Mouse (Mus musculus): ENCODE measurements around the gene Arhgap5. TPM values are rescaled to one million over a fixed set of nuclear protein-coding genes. Genes with fewer than 3 reads are reported as not detected.
A peak's percentile ranks its signal among the peaks of the same experiment; 100 is the strongest.

The Arhgap5 gene
- polyA plus RNA-seq, 1 experiment from 2014 or later: 25.5 TPM

DNA sequence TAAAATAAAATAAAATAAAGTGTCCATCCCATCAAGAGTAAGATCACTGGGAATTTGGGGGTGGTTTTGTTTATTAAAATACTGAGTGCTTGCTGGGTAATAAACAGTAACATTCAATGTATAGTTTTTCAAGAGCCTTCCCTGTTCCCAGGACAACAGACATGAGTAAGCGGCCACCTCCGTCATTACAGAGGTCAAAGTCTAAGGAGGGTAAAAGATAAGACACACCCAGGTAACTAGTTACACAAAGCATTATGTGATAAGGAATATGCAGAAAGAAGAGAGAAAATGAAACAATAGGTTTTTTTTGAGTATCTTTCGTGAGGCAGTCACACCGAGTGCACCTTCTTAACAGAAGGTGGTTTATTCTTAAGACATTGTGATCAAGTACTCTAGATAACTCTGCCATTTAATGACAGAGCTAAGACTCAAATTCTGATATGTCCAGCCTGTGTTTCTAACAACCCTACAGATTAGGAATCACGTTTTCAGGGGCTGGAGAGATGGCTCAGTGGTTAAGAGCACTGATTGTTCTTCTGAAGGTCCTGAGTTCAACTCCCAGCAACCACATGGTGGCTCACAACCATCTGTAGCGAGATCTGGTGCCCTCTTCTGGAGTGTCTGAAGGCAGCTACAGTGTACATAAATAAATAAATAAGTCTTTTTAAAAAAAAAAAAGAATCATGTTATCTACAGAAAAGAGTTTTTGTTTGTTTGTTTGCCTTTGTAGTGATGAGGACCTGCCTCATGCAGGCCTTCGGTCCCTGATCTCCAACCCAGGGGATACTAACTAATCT, 91.8 kb downstream of the Arhgap5 start:
- no peaks in the 10 kb centered on the region for H3K27me3 ChIP-seq (ENCODE audit: control insufficient read depth, insufficient read depth, low read length)
- DNase-seq (ENCODE audit: low spot score): peak; percentile 54
- no peaks in the 10 kb centered on the region for H3K9me3 ChIP-seq (ENCODE audit: control insufficient read depth, low read length)
- no peak overlapping the region for H3K4me2 ChIP-seq (replicated peaks; ENCODE audit: low read depth)
- H3K4me1 ChIP-seq (replicated peaks; ENCODE audit: control insufficient read depth, insufficient read depth): no peaks in the 10 kb centered on the region
- ATAC-seq (ENCODE audit: low FRiP score, low TSS enrichment): peak; percentile 95
- TF ChIP-seq EP300 (optimal IDR thresholded peaks at IDR 0.05) (no peak), CTCF (IDR thresholded peaks at IDR 0.05; ENCODE audit: low read depth) (peak; percentile 42; the same call in 1 of the 2 replicates)
- no peak overlapping the region for H3K4me3 ChIP-seq (ENCODE audit: low read depth, low read length)
- WGBS: 66% methylated on average over 7 of the region's 7 CpGs
- H3K9ac ChIP-seq (ENCODE audit: low read length): no peak overlapping the region
- no peaks in the 10 kb centered on the region for H3K36me3 ChIP-seq (ENCODE audit: control insufficient read depth, insufficient read depth, low read length)
- H3K27ac ChIP-seq (replicated peaks): no peak overlapping the region; the same call in 1 of the 2 replicates

DNA sequence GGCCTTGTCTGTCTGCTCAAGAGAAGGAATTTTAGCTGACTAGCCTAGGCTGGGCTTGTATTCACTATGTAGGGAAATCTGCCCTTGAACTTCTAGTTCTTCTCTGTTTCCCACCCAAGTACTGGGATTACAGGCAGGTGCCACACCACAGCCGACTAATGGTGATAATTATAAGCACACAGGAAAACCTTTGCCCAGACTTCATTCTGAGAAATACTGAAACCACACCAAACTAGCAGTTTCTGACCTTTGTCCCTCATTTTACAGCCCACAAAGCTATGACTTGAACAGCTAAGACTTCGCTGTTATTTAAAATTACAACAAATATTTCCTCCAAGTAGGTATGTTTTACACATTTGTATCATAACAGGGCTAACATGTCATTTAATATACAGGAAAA, 98.7 kb downstream of the Arhgap5 start:
- H3K9me3 ChIP-seq (ENCODE audit: control insufficient read depth, low read length): no peaks in the 10 kb centered on the region
- H3K4me2 ChIP-seq (replicated peaks; ENCODE audit: low read depth): peak overlapping the region; percentile 74
- peak overlapping the region; percentile 77 for H3K4me3 ChIP-seq (ENCODE audit: low read depth, low read length)
- WGBS: 19% methylated on average over 2 of the region's 2 CpGs
- peak; percentile 1; the same call in 1 of the 2 replicates for ATAC-seq (ENCODE audit: low FRiP score, low TSS enrichment)
- H3K36me3 ChIP-seq (ENCODE audit: control insufficient read depth, insufficient read depth, low read length): no peaks in the 10 kb centered on the region
- no peak for DNase-seq (ENCODE audit: low spot score)
- peak overlapping the region; percentile 96 for H3K27ac ChIP-seq (replicated peaks)
- H3K9ac ChIP-seq (ENCODE audit: low read length): no peak overlapping the region
- TF ChIP-seq EP300 (optimal IDR thresholded peaks at IDR 0.05) (no peak), CTCF (IDR thresholded peaks at IDR 0.05; ENCODE audit: low read depth) (0 out of 2 replicates have a peak, but pooled peaks have one; percentile 2)
- no peaks in the 10 kb centered on the region for H3K27me3 ChIP-seq (ENCODE audit: control insufficient read depth, insufficient read depth, low read length)
- H3K4me1 ChIP-seq (replicated peaks; ENCODE audit: control insufficient read depth, insufficient read depth): no peaks in the 10 kb centered on the region

DNA sequence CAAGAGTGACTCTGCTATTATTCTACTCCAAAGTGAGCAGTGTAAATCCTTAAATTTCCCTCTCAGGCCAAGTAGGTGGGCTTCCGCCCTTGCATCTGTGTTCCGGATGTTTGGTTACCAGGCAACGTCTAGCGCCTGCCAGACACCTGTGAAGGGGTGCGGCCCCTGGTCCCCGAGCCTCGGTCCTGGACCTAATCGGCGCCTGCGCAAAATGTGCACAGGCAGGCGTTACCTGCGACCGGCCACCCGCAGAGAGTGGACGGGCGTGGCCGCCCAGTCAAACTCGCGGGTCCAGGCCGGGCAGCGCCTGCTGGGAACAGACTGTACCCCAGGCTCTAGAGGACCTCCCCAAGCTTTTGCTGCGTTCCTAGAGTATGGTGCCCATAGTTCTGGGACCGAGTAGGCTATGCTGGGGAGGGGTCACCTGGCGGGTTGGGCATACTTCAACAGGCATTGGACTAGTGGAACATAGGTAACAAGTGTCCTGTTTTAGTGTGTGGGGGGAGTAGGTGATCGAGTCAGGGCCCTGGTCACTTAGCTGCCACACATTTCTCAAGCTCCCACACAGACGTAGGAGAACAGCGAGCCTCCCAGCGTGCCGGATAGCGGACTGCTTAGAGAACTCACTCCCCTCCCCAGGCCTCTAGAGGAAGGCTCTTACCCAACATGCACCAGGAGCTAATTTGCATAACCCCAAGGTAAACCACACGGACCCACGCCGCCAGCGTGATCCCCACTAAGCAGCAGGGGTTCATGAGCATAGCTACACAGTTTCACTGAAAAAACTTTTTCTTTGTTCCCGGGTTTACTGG, 99.3 kb downstream of the Arhgap5 start:
- H3K36me3 ChIP-seq (ENCODE audit: control insufficient read depth, insufficient read depth, low read length): no peaks in the 10 kb centered on the region
- under 1% methylated on average over 35 of the region's 35 CpGs for WGBS

DNA sequence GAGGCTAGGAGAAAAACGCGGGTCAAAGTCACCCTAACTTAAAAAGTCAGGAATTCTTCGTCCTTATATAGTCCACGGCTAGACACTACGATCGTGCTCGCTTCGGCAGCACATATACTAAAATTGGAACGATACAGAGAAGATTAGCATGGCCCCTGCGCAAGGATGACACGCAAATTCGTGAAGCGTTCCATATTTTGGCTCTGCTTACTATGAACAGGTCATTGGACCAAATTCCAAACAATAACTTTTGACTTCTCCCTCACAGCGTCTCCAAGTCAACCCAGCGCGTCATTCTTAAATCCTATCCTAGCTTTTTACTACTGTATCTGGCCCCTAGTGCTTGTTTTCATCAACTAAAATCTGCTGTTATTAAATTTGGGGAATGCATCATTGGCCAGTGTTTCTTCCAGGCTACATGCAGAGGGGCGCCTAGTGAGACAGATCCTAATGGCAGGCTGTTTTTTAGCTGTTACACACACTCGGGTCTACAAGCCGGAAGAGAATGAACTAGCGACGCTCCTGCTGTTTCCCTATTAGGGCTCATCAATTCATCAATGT, 100.0 kb downstream of the Arhgap5 start:
- Histone ChIP-seq H3K27ac (replicated peaks) (peak overlapping the region; percentile 96), H3K9me3 (ENCODE audit: control insufficient read depth, low read length) (no peaks in the 10 kb centered on the region), H3K4me1 (replicated peaks; ENCODE audit: control insufficient read depth, insufficient read depth) (no peaks in the 10 kb centered on the region), H3K4me3 (ENCODE audit: low read depth, low read length) (peak overlapping the region; percentile 77), H3K36me3 (ENCODE audit: control insufficient read depth, insufficient read depth, low read length) (no peaks in the 10 kb centered on the region), H3K9ac (ENCODE audit: low read length) (peak overlapping the region; percentile 83), H3K27me3 (ENCODE audit: control insufficient read depth, insufficient read depth, low read length) (no peaks in the 10 kb centered on the region), H3K4me2 (replicated peaks; ENCODE audit: low read depth) (peak overlapping the region; percentile 74)
- TF ChIP-seq EP300 (optimal IDR thresholded peaks at IDR 0.05): peak; percentile 1
- TF ChIP-seq CTCF (IDR thresholded peaks at IDR 0.05; ENCODE audit: low read depth): 0 out of 2 replicates have a peak, but pooled peaks have one; percentile 9
- WGBS: under 1% methylated on average over 21 of the region's 21 CpGs
- ATAC-seq (ENCODE audit: low FRiP score, low TSS enrichment) (peak; percentile 59), DNase-seq (ENCODE audit: low spot score) (no peak)

More for the DNA sequence above, 99.3 kb downstream of the Arhgap5 start:
- DNase-seq (ENCODE audit: low spot score): peak; percentile 91
- TF ChIP-seq EP300 (optimal IDR thresholded peaks at IDR 0.05) (peak; percentile 65), CTCF (IDR thresholded peaks at IDR 0.05; ENCODE audit: low read depth) (no peak)
- Histone ChIP-seq H3K4me2 (replicated peaks; ENCODE audit: low read depth) (peak overlapping the region; percentile 74), H3K9me3 (ENCODE audit: control insufficient read depth, low read length) (no peaks in the 10 kb centered on the region), H3K9ac (ENCODE audit: low read length) (peak overlapping the region; percentile 83), H3K27me3 (ENCODE audit: control insufficient read depth, insufficient read depth, low read length) (no peaks in the 10 kb centered on the region), H3K4me3 (ENCODE audit: low read depth, low read length) (peak overlapping the region; percentile 77), H3K4me1 (replicated peaks; ENCODE audit: control insufficient read depth, insufficient read depth) (no peaks in the 10 kb centered on the region), H3K27ac (replicated peaks) (peak overlapping the region; percentile 96)
- ATAC-seq (ENCODE audit: low FRiP score, low TSS enrichment): peak; percentile 91

DNA sequence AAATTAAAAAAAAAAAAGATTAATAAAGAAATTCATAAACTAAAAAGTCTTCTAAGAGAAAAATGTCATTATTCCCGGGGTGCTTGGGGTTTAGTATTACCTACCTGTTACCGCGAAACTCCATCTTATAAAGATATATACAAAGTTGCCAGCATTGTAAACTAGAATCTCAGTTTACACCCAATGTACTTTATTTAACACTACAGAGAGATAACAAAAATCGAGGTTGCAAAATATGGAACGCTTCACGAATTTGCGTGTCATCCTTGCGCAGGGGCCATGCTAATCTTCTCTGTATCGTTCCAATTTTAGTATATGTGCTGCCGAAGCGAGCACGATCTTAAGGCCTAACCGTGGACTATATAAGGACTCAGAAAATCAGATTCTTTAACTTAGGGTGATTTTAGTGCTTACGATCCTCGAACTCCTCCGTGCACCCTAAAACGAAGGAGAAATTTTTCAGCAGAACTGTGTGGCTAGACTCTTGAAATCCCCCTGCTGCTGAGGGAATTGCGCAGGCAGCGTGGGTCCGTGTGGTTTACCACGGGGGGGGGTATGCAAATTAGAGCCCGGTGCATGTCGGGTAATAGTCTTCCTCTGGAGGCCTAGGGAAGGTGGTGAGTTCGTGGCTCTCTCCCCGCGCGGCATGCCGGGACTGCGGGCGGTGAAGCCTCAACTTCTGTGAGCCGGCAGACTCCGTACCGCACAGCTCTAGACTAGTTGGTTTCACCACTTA, 100.7 kb downstream of the Arhgap5 start:
- no peaks in the 10 kb centered on the region for H3K36me3 ChIP-seq (ENCODE audit: control insufficient read depth, insufficient read depth, low read length)
- ATAC-seq (ENCODE audit: low FRiP score, low TSS enrichment): peak; percentile 85
- H3K4me3 ChIP-seq (ENCODE audit: low read depth, low read length): peak overlapping the region; percentile 77
- no peaks in the 10 kb centered on the region for H3K9me3 ChIP-seq (ENCODE audit: control insufficient read depth, low read length)
- peak; percentile 94 for DNase-seq (ENCODE audit: low spot score)
- no peaks in the 10 kb centered on the region for H3K27me3 ChIP-seq (ENCODE audit: control insufficient read depth, insufficient read depth, low read length)
- H3K4me2 ChIP-seq (replicated peaks; ENCODE audit: low read depth): peak overlapping the region; percentile 74
- peak overlapping the region; percentile 96 for H3K27ac ChIP-seq (replicated peaks)
- TF ChIP-seq EP300 (optimal IDR thresholded peaks at IDR 0.05) (peak; percentile 81), CTCF (IDR thresholded peaks at IDR 0.05; ENCODE audit: low read depth) (no peak)
- WGBS: under 1% methylated on average over 33 of the region's 33 CpGs
- H3K9ac ChIP-seq (ENCODE audit: low read length): peak overlapping the region; percentile 83
- H3K4me1 ChIP-seq (replicated peaks; ENCODE audit: control insufficient read depth, insufficient read depth): no peaks in the 10 kb centered on the region

Data from stomach, postnatal 0 days (tissue).